Mouse (Mus musculus) embryonic fibroblast, embryonic 13.5 days (primary cell): ENCODE measurements at regions not wholly inside any gene's neighbourhood (a gene's known extent, or its start where the extent isn't known, plus 50 kb on each side); places are given as distances from the start of the nearest gene placed in this dataset.
"Not testable (repeated sequence)": the region's sequence is repeated elsewhere in the genome, so short reads cannot be mapped to it uniquely, and the experiment has no call there.

Experiments used
- H3K27ac ChIP-seq: 2 replicates; pipeline ENCODE4 v1.5.1; 2012; ENCODE audit warnings: low read length, control low read depth, inconsistent platforms; ENCODE audit not compliant: insufficient read depth
- H3K4me1 ChIP-seq: 2 replicates; pipeline ENCODE4 v1.6.1; 2011; ENCODE audit warnings: low read length; ENCODE audit not compliant: control insufficient read depth, insufficient read depth
- H3K4me3 ChIP-seq: 2 replicates; pipeline ENCODE4 v1.5.1; 2011; ENCODE audit warnings: mild to moderate bottlenecking, control low read depth, low read length; ENCODE audit not compliant: insufficient read depth
- CTCF ChIP-seq: IDR thresholded peaks from 2 replicates; pipeline ENCODE4 v1.5.1; 2011; ENCODE audit warnings: mild to moderate bottlenecking, control low read depth, low read length, moderate library complexity, borderline replicate concordance; ENCODE audit not compliant: insufficient read depth
- POLR2A ChIP-seq: IDR thresholded peaks from 2 replicates; pipeline ENCODE4 v1.6.1; 2011; ENCODE audit warnings: low read depth, mild to moderate bottlenecking, control low read depth, low read length, moderate library complexity

- no peak overlapping the region for H3K4me3 ChIP-seq
- TF ChIP-seq POLR2A (no peak), CTCF (no peak)
- no peak overlapping the region for H3K27ac ChIP-seq
- no peaks in the 10 kb centered on the region for H3K4me1 ChIP-seq
Measured at GRCm38 (mm10) chr1:161728546-161729206, 59.6 kb downstream of the Fasl start.

DNA sequence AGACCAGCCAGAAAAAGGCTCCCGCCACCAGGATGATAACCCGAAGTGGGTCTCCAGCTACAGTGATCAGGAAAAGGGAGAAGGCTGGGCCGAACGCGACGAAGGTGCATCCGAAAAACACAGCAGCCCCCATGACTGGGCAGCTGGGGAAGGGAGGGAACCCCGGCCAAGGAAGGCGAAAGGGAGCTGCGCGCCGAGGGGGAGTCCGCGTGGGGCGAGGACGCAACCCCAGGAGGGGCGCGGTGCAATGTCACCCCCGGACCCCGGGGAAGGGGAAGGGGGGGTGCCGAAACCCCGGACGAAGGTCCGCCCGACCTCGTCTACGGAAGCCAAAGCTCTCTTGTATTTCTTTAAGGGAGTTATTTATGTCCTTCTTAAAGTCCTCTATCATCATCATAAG is 60.9 kb downstream of the Fasl start:
- not testable (repeated sequence) for H3K27ac ChIP-seq, H3K4me3 ChIP-seq, H3K4me1 ChIP-seq

DNA sequence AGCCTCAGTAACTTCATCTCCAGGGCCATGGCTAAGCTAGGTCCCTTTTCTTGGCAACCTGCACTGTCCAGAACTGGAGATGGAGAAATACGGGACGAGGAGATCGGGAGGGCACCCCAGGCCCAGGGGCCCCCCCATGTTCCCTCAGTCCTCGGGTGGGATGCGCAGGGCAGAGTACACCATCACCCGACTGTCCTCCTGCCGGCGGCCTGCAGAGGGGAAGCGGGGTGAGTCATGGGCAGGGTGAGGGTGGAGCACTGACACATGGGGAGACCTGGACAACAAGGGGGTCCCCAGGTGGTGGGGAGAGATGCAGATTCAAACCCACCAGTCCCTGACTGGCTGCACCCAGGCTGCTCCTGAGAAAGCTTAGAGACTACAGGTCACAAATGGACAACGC is 62.2 kb downstream of the Fasl start:
- H3K4me3 ChIP-seq, H3K4me1 ChIP-seq, H3K27ac ChIP-seq: not testable (repeated sequence)

DNA sequence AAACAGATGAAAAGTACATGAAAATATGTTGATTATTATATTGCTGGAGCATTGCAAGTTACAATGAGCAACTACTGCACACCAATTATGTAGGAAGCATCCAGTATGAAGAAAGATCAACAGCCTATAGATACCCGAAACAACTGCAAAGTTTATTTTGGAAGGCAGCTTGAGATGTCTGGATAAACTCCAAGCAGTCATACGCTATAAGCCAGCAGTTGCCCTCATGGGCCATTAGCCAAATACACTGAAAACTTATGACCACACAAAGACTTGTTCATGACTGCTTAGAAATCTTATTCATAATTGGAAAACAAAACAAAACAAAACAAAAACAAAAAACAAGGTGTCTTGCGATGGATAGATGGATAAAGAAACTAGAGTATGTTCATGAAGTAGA is 68.4 kb downstream of the Fasl start:
- H3K4me1 ChIP-seq, result no peaks in the 10 kb centered on the region
- TF ChIP-seq POLR2A (no peak), CTCF (no peak)
- no peak overlapping the region for H3K27ac ChIP-seq
- H3K4me3 ChIP-seq, result no peak overlapping the region

GRCm38 (mm10) chr1:161718254-161718653 is 70.0 kb downstream of the Fasl start:
- no peak for TF ChIP-seq POLR2A
- TF ChIP-seq CTCF, result no peak
- Histone ChIP-seq H3K27ac (no peak overlapping the region), H3K4me3 (no peak overlapping the region), H3K4me1 (no peaks in the 10 kb centered on the region)

- H3K4me3 ChIP-seq, result no peak overlapping the region
- TF ChIP-seq POLR2A, result no peak
- no peak for TF ChIP-seq CTCF
- no peak overlapping the region for H3K27ac ChIP-seq
- H3K4me1 ChIP-seq, result no peaks in the 10 kb centered on the region
Measured at GRCm38 (mm10) chr1:161712918-161713317, 75.4 kb downstream of the Fasl start.

DNA sequence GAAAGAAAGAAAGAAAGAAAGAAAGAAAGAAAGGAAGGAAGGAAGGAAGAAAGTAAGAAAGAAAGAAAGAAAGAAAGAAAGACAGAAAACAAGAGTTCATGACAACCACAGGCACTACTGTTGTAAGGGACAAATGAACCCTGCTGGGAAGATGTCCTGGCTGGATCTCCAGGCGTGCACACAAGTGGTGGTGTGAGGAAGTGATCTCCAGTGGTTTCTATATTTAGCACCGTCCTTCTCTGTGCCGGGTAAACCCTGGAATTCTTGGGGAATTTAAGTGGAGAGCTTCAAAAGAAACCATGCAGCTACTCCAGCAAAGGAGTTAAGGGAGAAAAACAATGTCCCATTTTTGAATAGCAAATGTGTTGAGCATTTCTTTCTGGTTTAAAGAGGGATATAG is 76.0 kb downstream of the Fasl start:
- TF ChIP-seq CTCF (no peak), POLR2A (no peak)
- Histone ChIP-seq H3K4me3 (no peak overlapping the region), H3K27ac (no peak overlapping the region)

GRCm38 (mm10) chr1:161707049-161707448 is 81.2 kb downstream of the Fasl start:
- TF ChIP-seq CTCF (no peak), POLR2A (no peak)
- no peak overlapping the region for H3K27ac ChIP-seq
- no peak overlapping the region for H3K4me3 ChIP-seq
- H3K4me1 ChIP-seq, result no peaks in the 10 kb centered on the region

More for the DNA sequence above, 76.0 kb downstream of the Fasl start:
- H3K4me1 ChIP-seq, result no peaks in the 10 kb centered on the region

- Histone ChIP-seq H3K27ac (no peak overlapping the region), H3K4me3 (no peak overlapping the region), H3K4me1 (no peaks in the 10 kb centered on the region)
- TF ChIP-seq POLR2A (no peak), CTCF (no peak)
Measured at GRCm38 (mm10) chr1:161704961-161705360, 83.3 kb downstream of the Fasl start.

- no peak overlapping the region for H3K4me3 ChIP-seq
- TF ChIP-seq POLR2A (no peak), CTCF (no peak)
- H3K27ac ChIP-seq, result no peak overlapping the region
- H3K4me1 ChIP-seq, result no peaks in the 10 kb centered on the region
Measured at GRCm38 (mm10) chr1:161704527-161704926, 83.8 kb downstream of the Fasl start.

DNA sequence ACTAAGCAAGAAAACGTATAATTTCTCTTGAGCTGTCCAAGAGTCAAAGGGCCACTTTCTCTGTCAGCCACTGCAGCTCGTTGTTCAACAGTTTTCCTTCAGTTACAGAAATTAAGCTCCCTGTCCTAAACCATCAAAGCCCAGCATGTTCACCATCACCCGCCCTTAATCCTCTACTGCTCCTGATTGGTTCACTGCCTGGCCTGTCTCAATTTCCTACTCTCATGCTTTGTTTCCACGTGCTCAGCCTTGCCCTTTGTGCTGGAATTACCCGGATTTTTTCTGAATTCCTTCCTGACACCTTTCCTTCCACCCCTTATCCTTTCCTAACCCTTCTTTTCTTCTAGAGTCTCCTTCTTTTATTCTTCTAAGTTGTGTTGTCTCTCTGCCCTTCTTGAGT is 92.4 kb downstream of the Fasl start:
- Histone ChIP-seq H3K4me3 (no peak overlapping the region), H3K4me1 (no peaks in the 10 kb centered on the region), H3K27ac (no peak overlapping the region)
- TF ChIP-seq CTCF, result no peak

- no peak for TF ChIP-seq POLR2A
- no peak for TF ChIP-seq CTCF
- Histone ChIP-seq H3K27ac (no peak overlapping the region), H3K4me3 (no peak overlapping the region), H3K4me1 (peaks cover 3% of the 10 kb centered on the region; the same call in 1 of the 2 replicates)
Measured at GRCm38 (mm10) chr1:161693768-161694160, 94.5 kb downstream of the Fasl start.
